Mouse (Mus musculus) hindbrain, embryonic 11.5 days (tissue): ENCODE measurements around the gene Mn1. TPM values are rescaled to one million over a fixed set of nuclear protein-coding genes. Genes with fewer than 3 reads are reported as not detected.
A peak's percentile ranks its signal among the peaks of the same experiment; 100 is the strongest.

ENCODE experiments used
- ATAC-seq: fragments of 200-750 bp; cut with Nextera tagmentation; 2 replicates; pipeline ENCODE4 v1.8.0; 2017; ENCODE audit warnings: mild to moderate bottlenecking, moderate TSS enrichment, moderate library complexity; ENCODE audit not compliant: low FRiP score
- DNase-seq: peaks from one replicate; pipeline ENCODE4 v3.0.0-alpha.2; 2015; ENCODE audit warnings: low spot score
- H3K27ac ChIP-seq: fragments of 300-500 bp; sonication (generic); 2 replicates; pipeline ENCODE4 v1.5.1; 2014; ENCODE audit warnings: mild to moderate bottlenecking, low read depth, low read length
- H3K27me3 ChIP-seq: fragments of 300-500 bp; sonication (generic); 2 replicates; pipeline ENCODE4 v1.6.1; 2014; ENCODE audit warnings: mild to moderate bottlenecking, low read length, moderate library complexity, mixed read lengths; ENCODE audit not compliant: control insufficient read depth, insufficient read depth
- H3K36me3 ChIP-seq: fragments of 300-500 bp; sonication (generic); 2 replicates; pipeline ENCODE4 v1.6.1; 2014; ENCODE audit warnings: mild to moderate bottlenecking, low read length, moderate library complexity, mixed read lengths; ENCODE audit not compliant: control insufficient read depth, insufficient read depth
- H3K4me1 ChIP-seq: fragments of 300-500 bp; sonication (generic); replicated peaks from 2 replicates; pipeline ENCODE4 v1.6.1; 2014; ENCODE audit warnings: low read length, mixed read lengths; ENCODE audit not compliant: control insufficient read depth, insufficient read depth
- H3K4me2 ChIP-seq: fragments of 300-500 bp; sonication (generic); replicated peaks from 2 replicates; pipeline ENCODE4 v1.6.1; 2014; ENCODE audit warnings: mild to moderate bottlenecking, low read depth, low read length
- H3K4me3 ChIP-seq: fragments of 300-500 bp; sonication (generic); 2 replicates; pipeline ENCODE4 v1.5.1; 2014; ENCODE audit warnings: low read depth, low read length
- H3K9ac ChIP-seq: fragments of 300-500 bp; sonication (generic); 2 replicates; pipeline ENCODE4 v1.6.1; 2014; ENCODE audit warnings: low read depth, low read length
- H3K9me3 ChIP-seq: fragments of 300-500 bp; sonication (generic); 2 replicates; pipeline ENCODE4 v1.6.1; 2016; ENCODE audit warnings: low read length; ENCODE audit not compliant: control insufficient read depth
- WGBS: fragments of 180-500 bp; shearing (Covaris S2); extraction: QIAGEN DNeasy Blood & Tissue Kit; methylation state at CpG from one replicate; pipeline ENCODE4 v1.1.7; 2014; 5-methylcytosine and 5-hydroxymethylcytosine counted together
- polyA plus RNA-seq: library from polyadenylated mRNA; unstranded; fragments of >200 nt; fragmentation: Nextera tagmentation; extraction: Ambion mirVana; gene quantifications from 2 replicates; pipeline ENCODE4 v1.2.1, GENCODE M21; 2014

Mn1 gene
- polyA plus RNA-seq, 1 experiment from 2014 or later, result 42.5 TPM

DNA sequence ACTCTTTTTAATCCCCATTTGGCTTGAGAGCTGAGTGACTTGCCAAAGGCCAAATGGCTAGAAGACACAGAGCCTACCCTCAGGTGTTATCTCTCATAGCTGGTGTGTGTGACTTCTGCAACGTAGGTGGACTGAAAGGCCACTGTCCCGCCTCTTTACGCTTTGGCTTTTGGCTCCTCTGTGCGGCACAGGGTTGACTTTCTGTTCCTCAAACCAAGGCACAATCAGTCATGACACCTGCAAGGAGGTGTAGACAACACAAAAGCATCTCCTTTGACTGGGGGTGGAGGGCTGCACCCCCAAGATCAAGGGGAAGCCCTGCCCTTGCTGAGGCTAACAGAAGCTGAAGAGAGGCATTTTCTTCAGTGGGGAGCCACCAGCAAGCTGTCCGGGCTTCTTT, 50.5 kb downstream of the Mn1 start:
- DNase-seq, result no peak
- 70% methylated on average over 5 of the region's 5 CpGs for WGBS
- no peaks in the 10 kb centered on the region for H3K27me3 ChIP-seq
- H3K36me3 ChIP-seq, result no peaks in the 10 kb centered on the region
- H3K9me3 ChIP-seq, result no peaks in the 10 kb centered on the region
- no peak overlapping the region for H3K27ac ChIP-seq
- no peak for ATAC-seq
- no peak overlapping the region for H3K9ac ChIP-seq
- no peak overlapping the region for H3K4me3 ChIP-seq
- no peak overlapping the region for H3K4me2 ChIP-seq
- H3K4me1 ChIP-seq, result no peaks in the 10 kb centered on the region

DNA sequence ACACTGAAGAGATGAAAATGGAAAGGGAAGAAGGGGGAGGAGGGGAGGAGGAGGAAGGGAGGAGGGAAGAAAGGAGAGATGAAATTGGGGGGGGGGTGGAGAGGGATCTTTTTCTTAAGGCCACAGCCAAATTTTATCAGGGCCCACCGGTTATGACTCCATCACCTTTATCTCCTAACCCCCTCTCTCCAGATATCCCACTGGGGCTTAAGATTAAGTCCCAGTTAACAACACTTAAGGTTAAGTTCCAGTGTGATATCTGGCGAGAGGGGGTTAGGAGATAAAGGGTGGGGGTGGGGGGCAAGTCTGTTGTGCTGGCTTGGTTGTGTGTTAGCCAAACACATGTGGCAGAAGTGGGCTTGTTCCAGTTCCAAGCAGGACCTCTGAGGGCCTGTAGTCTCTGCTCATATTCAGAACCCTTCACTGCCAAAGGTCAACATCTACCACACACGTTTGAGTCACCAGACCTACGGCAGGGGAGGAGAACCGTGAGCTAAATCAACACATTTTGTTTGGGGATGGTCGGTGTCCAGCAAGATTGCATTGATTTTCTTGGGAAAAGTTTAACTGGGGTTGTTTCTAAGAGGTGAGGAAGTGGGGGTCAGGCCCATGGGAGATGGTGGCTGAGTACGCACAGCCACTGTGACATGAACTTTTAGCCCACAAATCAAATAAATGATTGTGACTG, 52.2 kb downstream of the Mn1 start:
- WGBS, result 72% methylated on average over 7 of the region's 7 CpGs
- Histone ChIP-seq H3K27ac (no peak overlapping the region), H3K4me1 (no peaks in the 10 kb centered on the region), H3K4me3 (no peak overlapping the region), H3K36me3 (no peaks in the 10 kb centered on the region), H3K27me3 (no peaks in the 10 kb centered on the region), H3K4me2 (no peak overlapping the region), H3K9me3 (no peaks in the 10 kb centered on the region), H3K9ac (no peak overlapping the region)
- DNase-seq (no peak), ATAC-seq (no peak)

DNA sequence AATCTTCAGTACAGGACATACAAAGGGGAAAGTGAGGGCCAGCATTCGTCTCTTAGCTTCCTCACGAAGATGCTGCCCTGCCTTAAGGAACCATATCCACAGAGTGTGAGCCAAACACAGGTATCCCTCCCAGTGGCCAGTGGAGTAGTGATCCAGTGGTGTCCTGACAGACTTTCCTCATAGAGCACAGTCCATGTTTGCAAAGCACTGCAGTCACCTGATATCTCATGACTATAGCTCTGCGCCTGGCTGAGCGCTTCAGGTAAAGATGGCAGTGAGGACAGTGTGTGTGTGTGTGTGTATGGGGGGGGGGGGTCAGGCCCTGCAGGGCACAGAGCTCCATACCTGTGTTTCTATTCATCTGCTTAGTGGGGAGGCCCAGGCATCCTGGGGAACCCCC, 53.7 kb downstream of the Mn1 start:
- no peak overlapping the region for H3K27ac ChIP-seq
- no peaks in the 10 kb centered on the region for H3K36me3 ChIP-seq
- ATAC-seq (no peak), DNase-seq (no peak)
- WGBS, result 87% methylated on average over 4 of the region's 4 CpGs
- H3K4me1 ChIP-seq, result no peaks in the 10 kb centered on the region
- H3K9me3 ChIP-seq, result no peaks in the 10 kb centered on the region
- no peak overlapping the region for H3K4me2 ChIP-seq
- no peak overlapping the region for H3K9ac ChIP-seq
- no peaks in the 10 kb centered on the region for H3K27me3 ChIP-seq
- no peak overlapping the region for H3K4me3 ChIP-seq

DNA sequence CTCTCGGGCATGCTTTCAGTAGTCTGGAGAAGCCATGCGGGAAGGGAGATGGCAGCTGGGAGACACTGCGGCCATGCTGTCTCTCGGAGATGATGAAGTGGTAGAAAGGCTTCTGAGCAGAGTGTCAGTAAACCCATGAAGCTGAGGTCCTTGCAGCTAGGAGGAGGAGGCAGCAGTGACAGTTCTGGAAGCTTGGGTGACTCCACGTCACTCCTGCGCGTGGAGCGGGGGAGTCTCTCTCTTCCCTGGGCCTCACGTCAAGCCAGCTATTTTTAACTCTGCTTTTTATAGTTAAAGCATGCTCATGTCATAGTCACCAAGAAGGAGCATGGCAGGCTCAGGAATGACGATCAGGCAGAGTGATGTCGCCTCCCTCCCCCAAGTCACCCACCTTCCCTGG, 56.3 kb downstream of the Mn1 start:
- Histone ChIP-seq H3K36me3 (no peaks in the 10 kb centered on the region), H3K27ac (no peak overlapping the region), H3K9me3 (no peaks in the 10 kb centered on the region), H3K4me2 (no peak overlapping the region), H3K4me1 (no peaks in the 10 kb centered on the region), H3K9ac (no peak overlapping the region), H3K27me3 (no peaks in the 10 kb centered on the region), H3K4me3 (no peak overlapping the region)
- no peak for ATAC-seq
- no peak for DNase-seq
- 81% methylated on average over 11 of the region's 11 CpGs for WGBS

DNA sequence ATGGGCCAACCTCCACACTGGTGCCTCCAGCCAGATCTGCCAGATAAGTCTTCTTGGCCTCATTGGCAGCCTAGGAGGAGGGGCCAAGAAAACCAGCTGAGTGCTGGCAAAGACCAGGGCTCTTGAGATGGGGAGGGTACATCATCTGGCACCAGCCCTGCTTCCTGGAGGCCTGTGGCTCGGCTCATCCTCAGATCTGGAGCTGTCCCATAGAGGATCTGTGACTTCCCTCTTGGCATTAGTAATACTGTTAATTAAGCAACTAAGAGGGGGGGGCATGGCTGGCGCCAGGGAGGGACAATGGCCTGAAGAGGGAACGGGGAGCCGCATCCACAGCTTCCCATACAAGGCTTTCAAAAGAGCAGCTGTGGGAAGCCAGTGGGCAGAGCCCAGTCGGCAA, 58.6 kb downstream of the Mn1 start:
- WGBS, result 90% methylated on average over 5 of the region's 5 CpGs
- Histone ChIP-seq H3K27me3 (no peaks in the 10 kb centered on the region), H3K4me1 (no peaks in the 10 kb centered on the region), H3K4me3 (no peak overlapping the region), H3K9me3 (no peaks in the 10 kb centered on the region), H3K4me2 (no peak overlapping the region), H3K27ac (no peak overlapping the region), H3K9ac (no peak overlapping the region), H3K36me3 (no peaks in the 10 kb centered on the region)
- no peak for ATAC-seq
- no peak for DNase-seq

DNA sequence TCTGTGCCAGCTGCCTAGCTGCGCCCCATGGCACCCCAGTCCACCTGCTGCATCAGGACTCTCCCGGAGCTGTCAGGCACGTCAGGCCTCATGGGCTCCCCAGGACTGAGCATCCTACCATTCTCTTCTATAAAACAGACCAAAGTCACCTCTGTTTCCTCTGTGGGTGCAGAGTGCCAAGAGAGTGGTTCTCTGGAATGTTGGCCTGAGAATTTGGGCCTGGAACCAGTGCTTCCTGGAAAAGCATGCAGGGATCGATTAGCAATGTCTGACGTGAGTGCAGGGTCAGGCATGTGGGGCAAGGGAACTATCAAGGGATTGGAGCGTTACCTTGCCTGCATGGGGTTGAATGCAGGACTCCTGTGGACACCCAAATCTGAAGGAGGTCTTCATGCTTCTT, 59.0 kb downstream of the Mn1 start:
- DNase-seq (no peak), ATAC-seq (no peak)
- Histone ChIP-seq H3K4me1 (no peaks in the 10 kb centered on the region), H3K27me3 (no peaks in the 10 kb centered on the region), H3K9ac (no peak overlapping the region), H3K27ac (no peak overlapping the region), H3K9me3 (no peaks in the 10 kb centered on the region), H3K36me3 (no peaks in the 10 kb centered on the region), H3K4me2 (no peak overlapping the region), H3K4me3 (no peak overlapping the region)
- 87% methylated on average over 6 of the region's 6 CpGs for WGBS

DNA sequence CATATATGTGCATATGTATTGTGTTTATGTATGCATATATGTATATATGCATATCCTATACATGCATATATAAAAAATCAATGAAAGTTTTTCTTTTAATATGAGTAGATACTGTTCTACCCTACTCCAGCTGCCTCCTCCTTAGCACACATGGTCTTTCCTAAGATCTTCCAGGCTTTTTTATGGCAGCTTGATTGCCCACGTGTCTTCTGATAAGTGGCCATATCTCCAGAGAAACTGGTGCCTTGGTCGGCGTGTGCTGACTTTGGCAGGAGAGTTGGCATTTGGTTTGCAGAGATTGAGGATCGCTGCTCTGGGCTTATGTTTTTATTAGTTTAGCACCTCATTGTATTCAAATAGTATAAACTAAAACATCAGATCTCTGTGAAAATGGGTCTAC, 68.7 kb downstream of the Mn1 start:
- Histone ChIP-seq H3K27ac (no peak overlapping the region), H3K27me3 (no peaks in the 10 kb centered on the region), H3K9ac (no peak overlapping the region), H3K9me3 (no peaks in the 10 kb centered on the region), H3K36me3 (no peaks in the 10 kb centered on the region), H3K4me2 (no peak overlapping the region), H3K4me1 (no peaks in the 10 kb centered on the region), H3K4me3 (no peak overlapping the region)
- WGBS, result 90% methylated on average over 4 of the region's 4 CpGs
- ATAC-seq, result no peak
- no peak for DNase-seq

DNA sequence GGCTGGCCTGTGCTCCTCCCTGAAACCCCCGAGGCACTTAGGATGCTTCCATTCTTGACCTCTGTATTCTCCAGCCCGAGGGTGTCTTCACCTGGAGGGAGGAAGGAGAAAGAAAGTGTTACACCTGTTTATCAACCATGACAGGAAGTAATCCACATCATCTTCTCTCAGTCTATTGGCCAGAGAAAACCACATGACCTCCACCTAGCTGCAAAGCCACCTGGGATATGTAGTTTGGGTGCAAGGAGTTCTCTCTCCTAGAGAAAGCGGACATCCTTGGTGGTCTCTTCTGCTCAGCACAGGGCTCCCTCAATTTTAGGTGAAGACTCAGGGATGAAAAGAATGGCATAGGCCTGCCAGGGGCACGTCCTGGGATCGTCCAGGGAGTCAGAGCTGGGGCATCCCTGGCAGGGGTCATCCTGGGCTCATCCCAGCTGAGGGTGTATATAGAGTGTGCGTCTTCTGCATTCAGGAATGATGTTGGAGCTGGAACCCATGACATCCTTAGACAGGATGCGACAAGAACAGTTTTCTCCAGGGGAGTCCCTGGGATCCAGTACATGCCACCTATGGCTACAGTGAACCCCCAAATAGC, 72.0 kb downstream of the Mn1 start:
- WGBS, result 57% methylated on average over 7 of the region's 7 CpGs
- no peaks in the 10 kb centered on the region for H3K36me3 ChIP-seq
- H3K9ac ChIP-seq, result no peak overlapping the region
- ATAC-seq (peak; percentile 64; the same call in 1 of the 2 replicates), DNase-seq (peak; percentile 38)
- H3K4me1 ChIP-seq, result no peaks in the 10 kb centered on the region
- H3K27me3 ChIP-seq, result no peaks in the 10 kb centered on the region
- H3K27ac ChIP-seq, result no peak overlapping the region
- H3K4me2 ChIP-seq, result no peak overlapping the region
- no peaks in the 10 kb centered on the region for H3K9me3 ChIP-seq
- H3K4me3 ChIP-seq, result no peak overlapping the region

DNA sequence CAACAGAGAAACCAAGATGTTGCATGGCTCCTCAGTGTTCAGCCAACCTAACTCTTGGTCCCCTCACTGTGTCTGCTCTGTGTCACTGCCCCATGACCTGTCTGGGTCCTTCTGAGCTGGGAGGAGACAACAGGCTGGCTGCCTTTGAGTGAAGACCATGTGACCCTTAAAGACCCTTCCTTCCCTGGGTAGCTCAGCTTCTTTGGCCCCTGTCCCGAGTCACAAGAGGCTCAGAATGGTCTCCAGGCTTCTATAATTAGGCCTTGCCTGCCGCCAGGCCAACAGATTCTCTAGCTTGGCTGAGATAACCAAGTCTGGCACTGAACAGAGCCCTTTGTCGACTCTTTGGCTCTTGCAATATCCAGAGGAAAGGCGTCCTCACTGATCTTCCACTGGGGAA, 73.4 kb downstream of the Mn1 start:
- Histone ChIP-seq H3K27ac (no peak overlapping the region), H3K9ac (no peak overlapping the region), H3K4me2 (no peak overlapping the region), H3K9me3 (no peaks in the 10 kb centered on the region), H3K4me1 (no peaks in the 10 kb centered on the region), H3K36me3 (no peaks in the 10 kb centered on the region), H3K4me3 (no peak overlapping the region), H3K27me3 (no peaks in the 10 kb centered on the region)
- WGBS, result 78% methylated on average over 4 of the region's 4 CpGs
- no peak for DNase-seq
- ATAC-seq, result no peak
